Mouse (Mus musculus) C2C12 (cell line): ENCODE data around the gene Srrt.

Experiments used
- CEBPB ChIP-seq: IDR thresholded peaks from one replicate; pipeline ENCODE4 v1.6.1; 2011; ENCODE audit warnings: low read depth, mild to moderate bottlenecking, control low read depth, moderate library complexity
- CTCF ChIP-seq: IDR thresholded peaks from one replicate; pipeline ENCODE4 v1.5.1; 2011; ENCODE audit not compliant: control insufficient read depth, insufficient read depth, insufficient read length
- MAX ChIP-seq: IDR thresholded peaks from one replicate; pipeline ENCODE4 v1.6.1; 2011; ENCODE audit warnings: mild to moderate bottlenecking, control low read depth
- MYOG ChIP-seq: IDR thresholded peaks from one replicate; pipeline ENCODE4 v1.6.1; 2011; ENCODE audit not compliant: control insufficient read depth, insufficient read length; ENCODE audit errors: extremely low read depth

DNA sequence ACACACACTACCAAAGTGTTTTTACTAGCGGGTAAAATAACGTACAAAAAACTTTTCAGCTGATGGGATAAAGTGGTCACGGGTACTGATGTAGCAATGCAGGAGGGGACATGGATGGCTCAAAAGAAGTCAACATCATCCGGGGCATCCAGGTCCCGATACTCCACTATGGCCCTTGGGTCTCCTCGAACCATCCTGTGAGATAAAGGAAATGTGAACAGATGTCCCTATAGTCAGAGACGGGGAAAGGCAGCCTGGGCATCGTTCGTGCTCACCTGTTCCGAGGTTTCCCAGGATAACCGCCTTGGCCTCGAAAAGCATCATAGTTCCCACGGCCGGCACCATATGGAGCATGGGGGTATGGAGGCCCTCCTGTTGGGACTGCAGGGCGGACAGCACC, 11.8 kb downstream of the Srrt start:
- TF ChIP-seq CTCF (no peak), MYOG (no peak), MAX (no peak), CEBPB (no peak)
